Mouse (Mus musculus) adrenal gland, adult (tissue): ENCODE results near the gene Gnaq.
A peak's percentile ranks its signal among the peaks of the same experiment; 100 is the strongest.

ENCODE experiments used
- DNase-seq, 2 experiments: peaks; one replicate each; pipeline ENCODE4 v3.0.0; 2022 to 2023; ENCODE audit warnings: low spot score in 1 of 2; ENCODE audit not compliant: inconsistent age in 2 of 2

Gene Gnaq

DNA sequence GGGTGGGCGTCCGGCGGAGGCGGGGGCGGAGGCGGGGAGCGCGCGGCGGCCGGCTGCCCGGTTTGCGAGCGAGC is at the start of gene Gnaq:
Gnaq (plus strand) TSS at position 41 of the 74 bp plus-strand sequence.
- no peak for DNase-seq

DNA sequence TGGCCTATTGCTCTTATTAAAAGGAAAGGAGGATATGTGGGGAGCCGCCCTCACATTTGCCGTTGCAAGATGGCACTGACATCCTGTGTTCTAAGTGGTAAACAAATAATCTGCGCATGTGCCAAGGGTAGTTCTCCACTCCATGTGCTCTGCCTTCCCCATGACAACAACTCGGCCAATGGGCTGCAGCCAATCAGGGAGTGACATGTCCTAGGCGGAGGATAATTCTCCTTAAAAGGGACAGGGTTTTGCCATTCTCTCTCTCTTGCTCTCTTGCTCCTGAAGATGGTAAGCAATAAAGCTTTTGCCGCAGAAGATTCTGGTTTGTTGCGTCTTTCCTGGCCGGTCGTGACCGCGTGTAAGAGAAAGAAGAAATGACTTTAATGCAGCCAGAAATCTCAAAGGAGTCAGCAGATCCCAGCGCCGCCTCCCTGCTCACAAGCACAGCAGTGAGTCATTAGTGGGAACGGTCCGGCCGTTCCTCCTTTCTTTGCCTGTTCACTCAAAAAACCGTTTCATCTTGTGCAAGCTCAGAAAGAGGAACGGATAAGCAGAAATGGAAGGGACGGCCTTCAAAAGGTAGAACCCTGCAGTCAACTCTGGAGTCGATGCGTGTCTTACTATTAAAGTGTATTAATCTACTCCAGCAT is 48.5 kb upstream of the Gnaq start:
- DNase-seq = peak; percentile 12 to 30

DNA sequence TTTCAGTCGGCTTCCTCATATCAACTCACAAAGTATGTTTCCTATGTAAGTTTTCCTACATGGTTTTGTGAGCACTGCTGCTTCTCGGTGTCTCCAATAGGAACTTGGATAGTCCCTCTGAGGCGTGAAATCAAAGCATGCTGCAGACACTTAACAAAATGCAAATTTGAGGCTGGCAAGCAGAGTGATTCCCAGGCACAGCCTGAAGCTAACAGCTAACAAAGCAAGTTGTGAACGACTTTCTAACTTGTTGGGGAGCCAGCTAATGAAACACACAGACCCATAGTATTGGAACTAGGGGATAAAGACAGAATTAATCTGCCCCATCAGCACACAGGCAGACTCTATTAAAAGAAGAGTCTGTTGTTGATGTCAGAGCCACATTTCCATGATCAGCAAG is 47.4 kb upstream of the Gnaq start:
- no peak for DNase-seq

DNA sequence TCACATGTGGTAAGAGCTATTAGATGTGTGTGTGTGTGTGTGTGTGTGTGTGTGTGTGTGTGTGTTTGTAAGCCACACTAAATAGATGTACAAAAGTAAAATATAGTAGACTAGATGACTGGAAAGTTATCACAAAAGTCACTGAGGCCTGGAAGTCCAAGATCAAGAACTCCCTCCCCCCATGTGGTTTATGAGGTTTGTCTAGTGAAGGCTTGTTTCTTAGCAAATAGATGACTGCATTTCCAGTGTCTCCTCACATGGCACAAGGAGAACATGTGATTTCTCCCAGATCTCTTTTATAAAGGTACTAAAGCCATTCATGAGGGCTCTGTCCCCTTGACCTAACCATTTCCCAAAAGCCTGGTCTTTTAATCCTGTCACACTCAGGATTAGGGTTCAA is 46.5 kb upstream of the Gnaq start:
- DNase-seq = no peak

DNA sequence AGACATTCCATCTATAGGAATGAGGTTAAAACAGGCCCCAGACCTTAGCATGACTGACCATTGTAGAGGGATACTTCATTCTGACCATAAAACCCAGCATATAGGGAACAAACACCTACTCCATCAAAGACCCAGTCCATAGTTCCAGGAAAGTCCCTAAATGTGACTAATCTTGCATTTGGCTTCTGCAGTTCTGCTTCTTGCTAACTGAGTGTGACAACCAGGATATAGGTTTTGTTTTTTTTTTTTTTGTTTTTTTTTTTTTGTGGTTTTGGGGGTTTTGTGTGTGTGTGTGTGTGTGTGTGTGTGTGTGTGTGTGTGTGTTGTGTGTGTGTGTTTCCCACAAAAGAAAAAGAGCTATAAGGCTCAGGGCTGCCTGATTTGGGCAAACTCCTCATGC is 46.0 kb upstream of the Gnaq start:
- DNase-seq = no peak

DNA sequence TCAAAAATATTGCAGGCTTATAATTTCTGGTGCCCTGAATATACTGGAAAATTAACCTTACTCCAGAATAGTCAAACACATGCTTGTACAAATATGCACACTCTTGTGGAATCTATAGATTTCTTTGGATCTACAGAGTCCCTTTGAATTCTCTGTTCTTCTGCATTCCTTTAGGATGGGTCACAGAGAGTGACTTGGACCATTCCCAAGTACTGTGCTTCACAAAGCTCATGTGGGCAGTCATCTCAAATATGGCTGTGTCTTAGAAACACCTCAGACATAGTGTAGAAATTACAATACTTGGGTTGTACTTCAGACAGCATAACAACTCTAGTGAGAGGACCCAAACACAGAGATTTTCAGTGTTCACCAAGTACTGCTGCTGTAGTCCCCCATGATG is 45.2 kb upstream of the Gnaq start:
- no peak for DNase-seq

DNA sequence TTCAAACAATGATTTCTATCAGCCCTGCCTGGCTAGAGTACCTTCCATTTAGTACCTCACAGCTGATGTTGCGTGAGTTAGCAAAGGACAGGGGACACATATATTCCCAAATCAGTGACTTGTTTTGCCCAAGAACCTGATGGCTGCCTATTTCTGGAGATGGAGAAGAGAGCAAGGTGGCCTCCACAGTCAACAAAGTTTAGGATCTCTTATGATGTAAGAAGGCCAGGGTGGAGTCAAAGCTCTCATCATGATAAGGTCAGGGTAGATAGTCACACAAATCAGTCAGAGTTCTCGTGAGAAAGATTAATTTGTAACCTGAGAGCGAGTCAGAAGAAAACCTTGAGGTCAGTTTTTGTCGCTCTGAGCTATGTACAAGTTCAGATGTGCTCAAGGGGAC is 39.0 kb upstream of the Gnaq start:
- peak in 1 of 2 experiments; percentile 27 for DNase-seq

DNA sequence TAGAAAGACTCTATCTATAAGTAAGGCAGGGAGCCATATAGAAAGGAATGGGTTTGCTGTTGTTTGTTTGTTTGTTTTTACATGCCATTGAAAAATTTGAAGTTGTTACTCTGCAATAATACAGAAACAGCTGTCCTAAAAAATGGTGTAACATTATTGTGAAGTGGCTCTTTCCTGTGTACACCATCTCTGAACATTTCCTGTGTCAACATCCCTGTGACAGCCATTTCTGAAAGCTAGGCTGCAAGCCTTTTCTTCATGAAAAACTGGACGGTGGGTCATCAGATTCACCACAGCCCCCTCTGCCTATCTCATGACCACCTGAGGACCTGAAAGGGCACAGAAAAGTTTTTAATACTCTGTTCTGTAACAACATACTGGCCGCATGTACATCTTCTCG is 22.7 kb upstream of the Gnaq start:
- DNase-seq = no peak

DNA sequence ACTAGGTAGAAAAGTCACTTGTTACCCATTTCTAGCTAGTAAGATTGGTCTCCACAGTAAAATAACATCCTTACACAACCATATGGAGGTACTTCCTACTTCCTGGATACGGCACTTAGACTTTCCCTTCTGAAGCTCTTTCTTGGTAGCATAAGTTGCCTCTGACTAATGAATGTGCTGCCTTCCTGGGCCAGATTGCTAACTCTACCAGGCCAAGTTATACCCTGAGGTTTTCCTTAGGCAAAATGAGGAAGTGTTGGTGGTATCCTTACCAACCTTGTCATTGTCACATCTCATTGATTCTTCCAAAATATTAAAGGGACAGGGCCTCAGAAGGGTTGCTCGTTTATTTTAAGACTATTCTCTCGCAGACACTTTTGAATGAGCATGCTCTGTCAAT is 22.0 kb upstream of the Gnaq start:
- DNase-seq = no peak

DNA sequence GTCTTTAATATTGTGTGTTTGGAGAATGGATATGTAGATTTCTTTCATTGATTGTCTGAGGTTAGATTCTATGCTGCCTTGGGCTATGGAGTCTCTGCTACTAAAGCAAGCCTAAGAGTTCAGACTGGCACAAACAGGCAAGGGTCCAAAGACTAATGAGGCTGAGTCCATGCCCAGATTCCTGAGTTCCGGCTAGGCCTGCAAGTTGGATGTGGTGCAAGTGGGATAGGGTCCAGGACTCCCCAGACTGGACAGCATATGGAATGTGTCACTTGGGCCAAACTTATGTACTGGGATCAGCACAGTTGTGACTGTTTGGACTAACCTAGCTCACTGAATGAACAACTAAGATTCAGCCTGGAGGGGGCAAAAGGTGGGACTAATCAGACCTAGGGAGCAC is 19.3 kb upstream of the Gnaq start:
- no peak for DNase-seq

DNA sequence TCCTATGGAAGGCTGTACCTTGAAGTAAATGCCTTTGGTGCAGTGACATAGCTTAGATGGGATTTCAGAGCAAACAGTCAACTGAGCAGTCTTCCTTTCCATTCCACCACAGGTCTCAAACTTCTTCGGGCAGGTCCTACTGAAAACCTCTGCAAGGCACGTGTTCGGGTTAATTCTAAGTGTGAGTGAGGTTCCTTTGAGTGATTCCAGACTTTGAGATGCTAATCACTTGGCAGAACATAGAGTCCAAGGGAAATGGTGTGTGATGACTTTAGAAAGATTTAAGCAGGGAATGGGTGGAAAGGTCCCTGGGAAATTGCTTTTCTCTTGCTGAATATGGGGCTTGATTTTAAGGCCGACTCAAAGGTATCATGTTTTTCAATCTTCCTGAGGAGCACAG is 14.2 kb upstream of the Gnaq start:
- DNase-seq = no peak

DNA sequence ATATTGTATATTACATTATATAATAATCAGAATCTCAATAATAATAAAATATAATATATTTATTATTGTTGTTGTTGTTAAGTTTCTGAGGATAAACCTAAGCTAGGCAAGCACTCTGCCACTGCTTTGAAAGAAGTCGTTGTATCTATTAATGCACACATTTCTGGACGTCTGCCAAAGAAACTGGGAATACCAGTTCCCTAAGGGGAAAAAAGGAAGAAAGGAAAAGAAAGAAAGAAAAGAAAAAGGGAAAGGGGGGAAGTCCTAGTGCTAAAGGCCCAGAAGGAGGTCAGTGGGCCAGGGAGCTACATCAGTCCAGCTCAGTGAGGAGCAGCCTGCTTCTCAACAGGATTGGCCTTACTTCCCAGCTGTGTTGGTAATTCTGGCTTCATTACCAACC is 11.3 kb upstream of the Gnaq start:
- DNase-seq = no peak

DNA sequence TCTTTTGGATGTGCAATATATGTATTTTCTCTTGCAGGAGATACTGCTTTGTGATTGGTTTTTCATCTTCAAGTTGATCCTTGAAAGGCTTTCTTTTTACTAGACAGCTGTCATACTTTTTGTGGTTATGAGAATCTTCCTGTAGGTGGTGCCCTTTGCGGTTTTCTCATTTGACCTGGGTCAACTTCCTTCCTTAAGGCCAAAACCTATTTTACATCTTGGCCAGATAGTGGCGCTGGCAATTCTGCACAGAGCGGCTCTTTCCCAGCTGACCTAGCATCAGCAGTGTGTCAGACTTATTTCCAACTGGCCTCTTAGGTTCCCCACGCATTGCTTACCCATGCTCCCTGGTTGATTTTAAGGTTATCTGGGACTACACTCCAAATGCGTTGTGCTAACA is 3.9 kb upstream of the Gnaq start:
- peak in 1 of 2 experiments; percentile 73 for DNase-seq

DNA sequence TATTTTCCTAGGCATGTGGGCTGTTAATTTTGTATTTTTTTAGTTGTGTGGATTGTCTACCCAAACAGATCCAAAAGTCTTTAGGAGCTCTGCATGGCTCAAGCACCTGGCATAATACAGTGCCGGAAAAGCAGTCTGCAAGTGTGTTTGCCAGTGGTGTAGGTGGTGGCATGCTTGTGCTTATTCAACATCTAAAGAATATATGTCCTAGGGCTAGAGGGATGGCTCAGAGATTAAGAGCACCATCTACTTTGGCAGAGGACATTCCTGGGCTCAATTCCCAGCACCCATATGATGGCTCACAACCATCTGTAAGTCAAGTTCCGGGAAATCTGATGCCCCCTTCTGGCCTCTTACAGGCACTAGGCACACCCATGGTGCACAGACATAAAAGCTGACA is 3.5 kb upstream of the Gnaq start:
- DNase-seq = no peak

DNA sequence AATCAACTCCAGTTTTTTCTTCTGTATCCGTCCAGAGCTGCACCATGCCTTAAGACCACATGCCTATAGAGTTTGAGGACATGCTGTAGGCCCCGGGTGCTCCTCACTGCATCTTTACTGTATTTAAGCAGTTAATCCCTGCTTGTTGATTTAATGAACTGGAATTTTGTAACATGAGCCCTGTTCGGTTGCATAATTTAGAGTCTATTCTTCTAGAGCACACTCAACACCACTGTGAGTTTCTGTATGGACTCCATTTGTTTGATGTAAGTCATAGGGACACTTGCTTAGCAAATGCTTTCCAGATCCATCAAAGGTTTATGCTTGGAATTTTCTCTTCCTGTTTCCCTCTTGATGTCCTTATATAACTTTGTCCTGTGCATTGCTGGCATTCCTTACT is 2.2 kb upstream of the Gnaq start:
- no peak for DNase-seq

DNA sequence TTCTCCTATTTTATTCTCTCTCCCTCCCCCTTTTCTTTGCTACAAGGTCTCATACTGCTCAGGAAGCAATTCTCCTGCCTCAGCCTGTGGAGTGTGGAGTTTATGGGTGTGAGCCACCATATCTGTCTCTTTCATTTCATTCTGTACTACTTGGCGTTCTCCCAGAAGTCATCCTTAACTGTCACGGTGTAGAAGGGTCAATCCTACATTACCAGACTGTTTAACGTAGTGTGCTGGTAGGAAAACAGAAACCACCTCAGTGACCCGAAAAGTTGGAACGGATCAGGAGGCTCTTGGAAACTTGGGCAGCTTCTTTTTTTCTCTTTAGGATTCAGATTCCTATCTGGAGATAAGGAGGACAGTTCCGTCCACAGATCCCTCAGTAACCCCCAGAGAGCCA is 800 bp upstream of the Gnaq start:
- DNase-seq = peak in 1 of 2 experiments; percentile 85

DNA sequence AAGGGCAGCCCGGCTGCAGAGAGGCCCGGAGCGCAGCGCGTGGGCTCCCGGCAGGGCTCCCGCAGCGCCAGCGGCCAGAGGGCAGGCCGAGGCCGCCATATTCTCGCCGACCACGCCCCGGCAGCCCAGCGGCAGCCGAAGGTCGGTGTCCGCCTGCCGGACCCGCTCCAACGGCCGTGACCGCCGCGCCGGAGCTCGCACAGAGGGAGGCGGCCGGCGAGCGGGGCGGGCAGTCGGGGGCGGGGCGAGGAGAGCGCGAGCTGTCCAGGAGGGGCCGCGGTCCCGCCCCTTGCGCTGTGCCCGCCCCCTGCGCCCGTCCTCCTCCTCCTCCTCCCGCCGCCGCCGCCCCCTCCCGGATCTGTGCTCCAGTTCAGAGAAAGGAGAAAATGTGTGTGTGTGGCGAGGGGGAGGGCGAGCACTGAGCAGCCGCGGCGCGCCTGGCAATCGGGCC is 266 bp upstream of the Gnaq start:
- DNase-seq = peak; percentile 95 to 97

DNA sequence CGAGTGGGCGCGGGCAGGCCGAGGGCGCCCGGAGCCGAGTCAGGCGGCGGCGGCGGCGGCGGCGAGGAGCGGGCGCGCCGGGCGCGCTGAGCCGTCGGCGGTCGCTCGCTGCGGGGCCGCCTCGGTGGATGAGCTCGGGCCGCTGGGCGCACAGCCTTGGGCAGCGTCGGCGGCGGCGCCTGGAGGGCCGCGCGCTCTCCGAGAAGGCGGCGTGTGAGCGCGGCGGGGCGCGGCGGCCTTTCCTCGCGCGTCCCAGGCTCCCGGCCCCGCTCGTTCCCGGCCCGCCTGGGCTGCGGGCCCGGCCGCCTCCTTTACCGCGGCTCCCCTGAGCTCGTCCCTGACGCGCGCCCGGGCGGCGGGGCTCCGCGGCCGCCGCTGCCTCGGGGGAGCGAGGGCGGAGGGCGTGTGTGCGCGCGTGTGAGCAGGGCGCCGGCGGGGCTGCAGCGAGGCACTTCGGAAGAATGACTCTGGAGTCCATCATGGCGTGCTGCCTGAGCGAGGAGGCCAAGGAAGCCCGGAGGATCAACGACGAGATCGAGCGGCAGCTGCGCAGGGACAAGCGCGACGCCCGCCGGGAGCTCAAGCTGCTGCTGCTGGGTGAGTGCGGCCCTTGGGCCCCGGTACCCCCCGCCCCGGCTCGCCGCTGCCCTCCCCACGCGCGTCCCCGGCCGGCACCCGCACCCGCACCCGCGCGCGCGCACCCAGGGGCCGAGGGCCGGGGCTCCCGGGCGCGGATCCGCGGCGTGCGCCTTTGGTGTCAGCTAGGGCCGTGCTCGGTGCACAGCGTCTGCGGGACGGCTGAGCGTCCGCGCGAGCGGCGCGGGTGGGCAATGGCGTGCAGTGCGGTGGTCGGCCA is 462 bp downstream of the Gnaq start:
- peak; percentile 79 to 91 for DNase-seq

DNA sequence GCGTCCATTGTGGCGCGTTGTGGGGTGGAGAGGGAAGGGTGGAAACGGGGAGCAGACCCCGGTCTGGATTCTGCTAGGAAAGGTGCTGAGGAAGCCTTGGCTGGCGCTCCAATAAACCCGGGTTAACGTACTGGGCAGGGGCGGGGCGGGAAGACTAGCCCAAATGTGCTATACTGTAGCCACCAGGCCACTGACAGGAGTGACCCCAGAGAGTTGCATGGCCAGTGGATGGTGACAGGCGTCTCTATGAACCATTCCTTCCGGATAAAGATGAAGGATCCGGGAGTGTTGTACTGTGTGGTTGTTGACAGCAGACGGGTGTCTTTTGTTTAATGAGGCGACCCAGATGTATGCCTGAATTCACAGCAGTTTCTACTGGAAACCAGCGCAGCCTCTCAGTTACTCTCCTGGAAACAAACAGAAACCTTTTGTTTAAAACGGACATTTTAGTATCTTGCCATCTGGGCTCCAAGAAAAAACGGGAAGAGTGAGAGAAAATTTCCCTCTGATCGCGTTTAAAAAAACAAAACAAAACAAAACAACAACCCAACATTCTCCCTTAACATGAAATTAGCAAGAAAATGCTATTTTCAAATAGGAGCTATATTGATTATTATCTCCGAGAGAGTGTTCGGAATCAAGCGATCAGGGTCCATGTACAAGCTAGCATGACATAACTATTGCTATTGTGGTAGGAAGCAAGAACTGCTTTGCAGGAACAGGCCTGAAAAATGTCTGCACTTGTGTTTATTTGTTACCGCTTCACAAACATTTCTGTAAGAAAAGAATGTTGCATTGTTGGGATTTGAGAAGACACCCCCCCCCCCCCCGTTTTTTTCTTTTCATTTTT is 1.3 kb downstream of the Gnaq start:
- peak in 1 of 2 experiments; percentile 89 for DNase-seq

DNA sequence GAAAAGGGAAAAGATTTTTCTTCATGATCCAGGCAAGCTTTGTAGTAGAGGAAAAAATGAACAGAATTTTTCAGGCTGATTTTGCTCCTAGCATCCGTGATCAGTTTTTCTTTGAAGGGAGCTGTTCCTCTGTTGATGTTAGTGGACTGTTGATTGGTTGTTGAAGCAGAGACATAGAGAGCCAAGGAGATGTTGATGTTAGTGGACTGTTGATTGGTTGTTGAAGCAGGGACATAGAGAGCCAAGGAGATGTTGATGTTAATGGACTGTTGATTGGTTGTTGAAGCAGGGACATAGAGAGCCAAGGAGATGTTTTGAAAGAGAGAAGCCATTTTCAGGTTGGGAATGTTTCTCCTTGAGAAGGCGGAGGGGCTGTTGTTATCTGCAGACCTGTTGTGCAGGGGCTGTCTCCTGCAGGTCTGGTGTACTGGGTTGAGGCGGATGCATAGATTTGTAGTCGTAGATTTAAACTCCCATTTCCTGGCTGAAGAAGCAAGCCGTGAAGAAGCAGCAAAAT is 5.5 kb downstream of the Gnaq start:
- DNase-seq = peak in 1 of 2 experiments; percentile 33

DNA sequence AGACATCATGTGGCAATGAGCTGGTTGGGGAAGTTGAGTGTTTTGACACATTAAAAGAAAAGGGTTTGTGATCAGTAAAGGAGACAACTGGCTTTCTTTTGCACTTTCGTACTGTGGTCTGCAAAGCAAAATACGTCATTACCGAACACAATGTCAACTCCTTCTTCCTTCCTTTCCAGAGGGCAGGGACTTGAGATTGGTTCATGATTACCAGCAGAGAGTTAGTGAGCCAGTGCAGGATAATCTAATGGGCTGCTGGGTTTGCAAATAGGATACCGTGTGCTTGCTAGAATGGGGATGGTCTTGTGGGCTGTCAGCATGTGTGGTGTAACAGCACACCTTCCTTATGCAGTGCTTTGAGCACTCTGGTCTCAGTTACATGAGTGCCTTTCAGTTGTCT is 8.1 kb downstream of the Gnaq start:
- DNase-seq = peak in 1 of 2 experiments; percentile 48

DNA sequence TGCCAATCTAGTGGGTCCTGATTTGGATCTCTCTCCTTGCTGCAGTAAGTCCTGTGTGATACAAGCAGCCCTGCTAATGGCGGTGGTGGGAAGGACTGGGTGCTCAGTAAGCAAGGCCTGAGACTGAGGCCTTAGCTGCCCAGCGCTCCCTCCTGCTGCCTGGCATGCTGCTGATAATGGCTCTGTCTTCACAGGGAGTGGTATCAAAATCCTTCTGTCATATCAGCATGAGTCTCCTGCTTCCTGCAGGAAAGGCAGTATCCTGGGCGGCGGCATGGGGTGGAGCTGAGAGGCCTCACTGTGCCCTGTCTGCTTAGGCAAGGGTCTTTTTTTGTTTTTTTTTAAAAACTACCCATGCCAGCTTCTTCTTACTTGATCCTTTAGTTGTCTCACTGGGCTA is 9.2 kb downstream of the Gnaq start:
- peak in 1 of 2 experiments; percentile 59 for DNase-seq
